Mouse (Mus musculus) regulatory T cell (primary cell): ENCODE measurements around the gene Fam53b.

ENCODE experiments used
- in situ Hi-C: fragments of 300-600 bp; cut with MboI, MseI; formaldehyde crosslinking; loops from one replicate; pipeline ENCODE4 v1.15.1; 2025; ENCODE audit warnings: high pct_unique_total_duplicates

Gene Fam53b

DNA sequence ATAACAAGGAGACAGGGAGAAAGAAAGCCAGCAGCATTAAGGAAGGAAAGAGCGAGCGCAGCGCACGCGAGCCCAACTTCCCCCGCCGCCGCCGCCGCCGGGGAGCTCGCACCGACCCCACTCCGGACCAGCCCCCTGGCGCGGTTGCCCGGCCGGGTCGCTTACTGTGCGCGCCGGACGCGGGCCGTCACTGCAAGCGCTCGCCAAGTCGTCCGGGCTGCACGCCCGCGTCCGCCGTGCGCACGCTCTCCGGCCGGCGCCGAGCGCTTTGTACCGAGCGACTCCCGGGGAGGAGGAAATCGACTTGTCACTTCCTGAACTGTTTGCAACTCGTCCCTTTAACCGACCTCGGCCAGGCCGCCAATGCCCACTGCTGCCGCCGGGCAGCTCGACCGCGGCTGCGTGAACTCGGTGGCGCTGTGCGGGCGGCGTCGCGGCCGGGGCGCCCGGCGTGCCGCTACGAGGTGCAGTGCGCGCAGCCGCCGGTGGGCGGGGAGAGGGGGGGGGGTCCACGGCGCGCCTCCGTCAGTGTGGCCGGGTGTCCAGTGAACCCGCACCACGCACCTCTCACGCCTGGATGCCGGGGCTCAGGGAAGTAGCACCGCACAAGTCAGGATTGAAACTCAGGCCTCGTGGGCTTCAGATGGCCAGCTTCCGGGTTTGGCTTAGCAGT is at the start of gene Fam53b:
Gene Fam53b, minus strand, starts transcription at position 471 of the 673 bp plus-strand sequence.
- in situ Hi-C loops, result no loop called here

DNA sequence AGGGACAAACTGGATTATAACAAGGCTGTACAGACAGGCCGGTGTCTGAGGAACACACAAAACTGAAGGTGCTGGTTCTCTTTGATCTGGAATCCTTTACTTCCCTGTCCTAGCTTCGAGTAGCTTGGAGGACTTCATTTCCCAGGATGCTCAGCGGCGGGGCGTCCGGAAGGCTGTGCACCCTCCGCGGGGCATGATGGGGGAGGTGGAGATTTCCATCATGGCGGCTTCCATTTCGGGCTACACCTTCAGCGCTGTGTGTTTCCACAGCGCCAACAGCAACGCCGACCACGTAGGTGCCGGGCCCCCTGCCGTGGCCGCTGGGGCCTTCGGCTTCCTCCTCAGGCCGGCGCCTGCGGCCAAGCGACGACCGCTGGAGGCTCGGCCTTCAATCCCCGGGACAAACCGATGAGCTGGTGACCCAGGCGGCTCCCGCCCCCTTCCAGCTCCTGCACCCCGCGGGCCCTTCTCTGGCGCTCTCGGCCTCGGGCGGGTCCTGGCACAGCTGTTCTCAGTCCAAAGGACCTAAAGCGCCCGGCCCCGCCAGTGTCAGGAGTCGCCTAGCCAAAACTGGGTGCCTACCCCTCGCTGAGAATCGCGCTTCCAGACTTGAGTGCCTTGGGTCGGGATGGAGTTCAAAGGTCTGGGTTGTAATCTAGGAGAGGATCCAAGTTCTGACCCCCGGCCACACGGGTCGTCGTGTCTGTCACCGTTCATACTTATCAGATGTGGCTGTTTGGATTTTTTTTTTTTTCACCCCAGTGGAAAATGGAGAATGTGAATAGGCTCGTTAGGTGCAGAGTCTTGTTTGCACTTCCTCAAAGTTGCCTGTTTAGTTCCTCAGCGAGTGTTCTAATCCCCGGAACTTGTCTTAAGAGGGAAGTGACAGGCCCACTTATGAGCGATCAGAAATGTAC is 45.6 kb upstream of the Fam53b start, which contains the start of gene Abraxas2:
Gene Abraxas2, plus strand, starts transcription at position 184 of the 917 bp plus-strand sequence.
- in situ Hi-C loops, result loop anchor here (5.0 kb wide), 1 partner anchor 42 kb away; no protein-coding TSS in a partner anchor

DNA sequence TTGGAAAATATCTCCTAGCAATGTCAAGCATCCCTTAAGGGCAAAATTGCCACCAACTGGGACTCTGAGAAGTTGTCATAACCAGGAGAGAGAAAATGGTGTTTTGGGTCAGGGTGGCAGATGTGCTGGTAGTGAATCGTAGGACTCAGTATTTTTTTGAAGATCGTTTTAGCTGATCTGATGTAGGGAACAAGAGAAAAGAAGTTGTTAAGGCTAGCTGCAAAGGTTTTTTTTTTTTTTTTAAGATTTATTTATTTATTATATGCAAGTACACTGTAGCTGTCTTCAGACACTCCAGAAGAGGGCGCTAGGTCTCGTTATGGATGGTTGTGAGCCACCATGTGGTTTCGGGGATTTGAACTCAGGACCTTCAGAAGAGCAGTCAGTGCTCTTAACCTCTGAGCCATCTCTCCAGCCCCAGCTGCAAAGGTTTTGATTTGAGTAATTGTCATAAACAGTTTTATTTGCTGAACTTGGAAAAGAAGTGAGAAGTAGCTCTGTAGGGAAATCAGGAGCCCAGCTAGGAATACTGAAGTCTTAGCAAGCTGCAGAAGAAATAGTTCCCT is 44.4 kb upstream of the Fam53b start:
- in situ Hi-C loops, result loop anchor here (5.0 kb wide), 1 partner anchor 41 kb away; no protein-coding TSS in a partner anchor

DNA sequence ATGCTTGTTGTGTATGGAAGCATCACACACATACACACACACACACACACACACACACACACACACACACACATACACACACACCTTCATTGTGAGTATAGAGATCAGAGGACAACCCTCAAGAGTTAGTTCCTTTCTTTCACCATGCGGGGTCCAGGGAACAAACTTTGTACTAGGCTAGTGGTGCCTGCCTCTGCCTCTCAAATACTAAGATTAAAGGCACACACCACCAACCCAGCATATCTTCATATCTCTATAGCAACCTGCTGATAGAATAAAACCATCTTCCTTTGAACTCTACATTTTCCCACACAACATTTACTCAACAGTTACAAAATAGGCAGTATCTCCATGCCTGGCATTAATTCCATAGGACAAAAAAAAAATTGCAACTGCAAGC is 42.4 kb upstream of the Fam53b start:
- in situ Hi-C loops, result loop anchor here (5.0 kb wide), 1 partner anchor 39 kb away; no protein-coding TSS in a partner anchor

DNA sequence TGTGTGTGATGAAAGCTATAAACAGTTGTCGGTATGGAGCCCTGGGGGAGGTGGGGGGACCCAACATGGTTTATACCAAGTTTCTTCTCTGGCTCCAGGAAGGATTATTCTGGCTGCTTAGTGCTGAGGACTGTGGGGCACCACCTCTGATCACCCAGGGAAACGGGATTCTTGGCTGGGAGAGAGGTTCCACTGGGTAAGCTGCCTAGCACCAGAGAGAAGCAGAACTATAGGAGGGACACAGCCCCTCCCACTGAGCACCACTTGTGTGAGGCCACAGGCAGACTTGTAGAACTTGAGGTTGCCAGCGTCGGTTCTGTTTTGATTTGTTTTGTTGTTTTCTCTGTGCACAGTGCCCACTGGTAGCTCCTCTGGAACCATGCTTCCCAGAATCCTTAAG is 40.3 kb upstream of the Fam53b start:
- in situ Hi-C loops, result no loop called here

DNA sequence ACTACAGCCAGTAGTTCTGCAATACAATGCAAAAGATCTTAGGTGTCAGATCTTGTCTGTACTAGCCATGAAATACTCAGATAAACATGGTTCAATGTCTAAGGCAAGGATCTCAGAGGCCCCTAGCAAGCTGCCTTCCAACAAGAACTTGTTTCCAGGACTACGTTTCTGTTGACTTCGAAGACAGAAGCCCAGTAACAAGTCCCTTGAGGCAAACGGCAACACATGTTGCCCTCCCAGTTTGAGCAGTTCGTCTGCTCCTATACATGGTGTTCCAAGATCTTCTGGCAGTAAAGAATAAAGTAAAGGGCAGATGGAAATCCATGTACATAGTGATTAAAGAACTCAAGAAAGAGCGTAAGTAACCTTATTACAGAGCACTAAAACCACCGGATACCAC is 39.7 kb upstream of the Fam53b start:
- in situ Hi-C loops, result no loop called here

DNA sequence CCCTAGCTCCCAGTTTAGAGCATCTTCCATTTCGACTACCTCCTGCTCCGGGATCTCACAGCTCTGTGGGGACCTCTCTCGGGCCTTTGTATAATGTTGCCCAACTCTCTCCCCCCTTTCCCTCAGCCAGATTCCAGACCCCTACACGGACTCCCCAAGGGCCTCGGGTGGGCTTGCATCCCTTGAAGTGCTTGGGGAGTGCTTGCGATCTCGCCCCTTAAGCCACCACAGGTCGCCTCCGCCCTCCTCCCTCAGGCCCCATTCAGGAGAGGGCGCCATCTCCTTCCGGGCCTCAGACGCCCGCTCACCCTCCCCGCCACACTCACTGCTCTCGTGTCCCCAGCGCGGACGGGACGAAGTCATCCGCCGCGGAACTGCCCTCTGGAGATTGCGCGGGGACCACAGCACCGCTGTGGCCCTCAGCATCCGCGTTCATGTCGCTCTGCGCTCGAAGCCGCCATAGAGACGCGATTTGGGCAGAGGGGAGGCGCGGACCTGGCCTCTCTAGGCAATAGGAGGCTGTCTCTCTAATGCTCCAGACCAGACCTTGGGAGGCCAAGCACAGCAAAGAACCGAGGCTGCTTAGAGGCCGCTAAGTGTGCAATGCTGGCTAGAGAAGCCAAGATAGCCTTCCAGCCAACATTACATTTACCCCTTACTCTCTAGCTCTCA is 38.6 kb upstream of the Fam53b start, which contains the start of gene Eef1akmt2:
Gene Eef1akmt2, minus strand, starts transcription at position 501 of the 672 bp plus-strand sequence.
- in situ Hi-C loops, result no loop called here

DNA sequence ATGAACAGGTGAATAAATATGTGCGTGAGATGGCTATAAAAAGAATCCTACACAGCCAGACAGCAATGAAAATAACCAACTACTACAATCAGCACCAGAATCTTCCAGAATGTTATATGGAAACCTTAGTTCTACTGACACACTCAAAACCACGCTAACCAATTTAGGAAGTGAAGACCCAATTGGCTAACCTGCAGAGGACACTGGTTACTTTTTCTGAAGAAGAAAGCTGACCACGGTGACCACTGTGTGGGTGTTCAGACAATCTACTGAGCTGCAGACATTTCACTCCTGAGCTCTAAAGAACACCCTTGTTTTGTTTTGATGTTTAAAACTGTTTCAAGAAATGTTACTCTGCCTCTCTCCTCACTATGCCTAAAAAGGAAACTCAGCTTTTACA is 29.5 kb upstream of the Fam53b start:
- in situ Hi-C loops, result no loop called here

DNA sequence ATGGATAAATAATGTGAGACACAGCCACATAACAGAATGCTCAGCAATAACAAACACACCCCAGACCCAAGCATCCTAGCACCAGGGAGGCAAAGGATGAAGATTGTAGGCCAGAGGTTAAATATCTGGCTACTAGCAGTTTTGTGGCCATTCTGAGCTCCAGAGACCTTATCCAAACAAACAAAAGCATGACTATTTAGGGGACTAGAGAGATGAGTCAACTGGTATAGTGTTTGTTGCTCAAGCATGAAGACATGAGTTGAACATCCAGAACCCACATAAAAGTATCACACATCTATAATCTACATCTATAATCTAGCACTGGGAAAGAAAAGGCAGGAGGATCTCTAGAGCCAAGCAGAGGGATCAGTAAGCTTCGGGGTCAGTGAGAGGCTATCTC is 28.8 kb upstream of the Fam53b start:
- in situ Hi-C loops, result no loop called here

DNA sequence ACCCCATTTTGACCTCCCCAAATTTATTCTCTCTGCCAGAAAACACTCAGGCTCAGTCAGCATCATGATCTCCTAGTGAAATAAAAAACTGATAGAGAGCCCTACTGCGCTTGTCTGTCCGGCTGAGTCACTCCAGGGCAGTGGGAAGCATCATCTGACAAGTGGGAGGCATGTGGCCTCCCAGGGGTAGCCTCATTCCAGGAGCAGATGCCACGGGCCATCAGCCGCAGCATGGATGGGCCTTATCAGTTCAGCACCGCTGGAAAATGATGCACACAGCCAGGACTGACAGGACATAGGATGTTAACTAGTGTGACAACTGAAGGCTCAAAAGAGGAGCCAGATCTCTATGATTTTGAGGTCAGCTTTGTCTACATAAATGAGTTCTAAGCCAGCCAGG is 27.6 kb upstream of the Fam53b start:
- in situ Hi-C loops, result no loop called here

DNA sequence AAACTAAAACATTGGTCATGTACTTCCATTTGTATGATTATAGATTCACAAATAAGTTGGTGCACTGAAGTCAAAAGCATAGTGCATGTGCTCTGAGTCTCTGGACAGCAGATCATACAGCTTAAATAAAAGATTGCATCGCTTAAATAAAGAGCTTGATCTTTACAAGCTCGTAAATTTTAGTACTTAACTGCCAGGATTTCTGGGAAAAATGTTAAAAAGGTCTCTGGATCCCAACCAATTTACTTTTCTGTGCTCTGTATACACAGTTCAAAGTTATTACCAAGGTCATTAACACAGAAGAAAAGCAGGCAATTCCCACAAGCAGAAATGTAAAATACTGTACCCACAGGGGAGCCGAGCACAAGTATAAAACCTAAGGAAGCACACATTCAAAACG is 17.3 kb upstream of the Fam53b start:
- in situ Hi-C loops, result no loop called here

DNA sequence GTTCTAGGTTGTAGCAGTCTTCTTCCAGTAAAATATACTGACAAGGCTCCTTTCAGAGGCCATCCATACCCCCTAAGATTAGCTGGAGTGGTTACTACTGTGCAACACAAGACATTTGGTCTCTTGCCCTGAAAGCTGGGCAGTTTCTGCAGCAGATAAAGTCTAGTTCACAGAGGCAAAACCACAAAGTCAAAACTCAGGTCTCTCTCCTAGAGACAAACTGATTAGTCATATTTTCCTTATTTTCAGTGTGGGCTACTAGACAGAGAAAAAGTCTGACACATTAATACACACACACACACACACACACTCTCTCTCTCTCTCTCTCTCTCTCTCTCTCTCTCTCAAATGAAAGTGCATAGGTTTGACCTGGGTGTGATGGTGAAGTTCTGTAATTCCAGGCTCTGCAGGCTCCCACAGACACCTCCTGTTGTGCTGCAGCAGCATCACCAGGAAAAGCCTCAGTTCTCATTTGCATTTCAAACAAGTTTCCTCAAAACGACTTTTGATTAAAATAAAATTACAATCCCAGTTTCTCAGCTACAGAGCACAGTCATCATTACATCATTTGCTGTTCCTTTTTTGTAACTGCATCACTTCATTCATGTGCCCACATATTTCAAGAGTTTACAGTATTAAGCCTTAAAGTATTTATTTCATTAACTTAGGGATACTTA is 10.8 kb upstream of the Fam53b start:
- in situ Hi-C loops, result no loop called here

DNA sequence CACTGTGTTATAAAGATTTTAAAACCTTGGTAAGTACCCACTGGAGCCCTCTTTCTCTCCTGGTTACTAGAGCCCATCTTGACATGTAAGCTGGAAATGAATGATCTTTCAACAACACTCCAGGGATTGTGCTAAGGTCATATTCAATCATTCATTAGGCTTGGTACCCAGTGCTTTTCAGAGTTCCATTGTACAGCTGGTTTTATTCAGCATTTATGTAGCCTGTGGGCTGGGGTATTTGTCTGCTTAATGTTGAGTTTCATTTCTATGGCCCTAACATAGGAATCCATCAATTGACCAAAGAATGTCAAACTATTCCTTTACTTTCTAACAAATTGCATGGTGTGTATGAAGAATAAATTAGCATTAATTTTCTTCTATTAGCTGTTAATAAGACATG is 10.1 kb upstream of the Fam53b start:
- in situ Hi-C loops, result no loop called here

DNA sequence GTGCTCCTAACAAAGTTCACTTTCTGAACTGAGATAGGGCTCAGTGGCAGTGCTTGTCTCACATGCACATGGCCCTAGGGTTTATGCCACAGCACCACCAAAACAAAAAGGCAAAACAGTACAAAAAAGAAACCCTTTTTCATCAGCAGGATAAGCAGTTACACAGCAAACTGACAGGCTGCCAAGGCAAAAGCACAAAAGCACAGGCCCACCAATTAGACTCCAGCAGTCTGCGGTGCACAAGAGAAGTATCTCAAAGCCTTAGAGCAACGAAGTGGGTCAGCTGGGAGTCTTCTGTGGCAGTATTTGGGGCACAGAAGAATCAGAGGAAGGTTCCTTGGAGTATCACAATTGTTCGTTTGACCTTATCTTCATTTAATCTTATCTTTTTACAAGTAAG is 7.0 kb upstream of the Fam53b start:
- in situ Hi-C loops, result no loop called here

DNA sequence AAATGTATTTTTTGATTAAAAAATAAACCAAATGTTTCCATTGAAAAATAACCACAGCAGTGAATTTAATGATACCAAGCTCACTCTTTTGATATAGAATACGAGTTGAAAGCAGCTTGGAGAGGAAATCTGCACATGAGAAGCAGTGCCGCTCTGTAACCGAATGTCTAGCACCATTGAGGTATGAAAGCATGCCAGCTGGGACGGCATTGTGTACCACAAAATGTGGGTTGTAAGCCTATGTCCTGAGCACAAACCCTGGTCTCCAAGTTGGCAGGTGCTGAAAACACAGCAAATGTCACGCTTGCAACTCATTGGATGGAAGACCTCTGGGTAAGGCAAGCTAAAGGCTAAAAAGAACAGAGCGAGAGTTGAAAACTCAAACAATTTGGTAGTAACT is 3.4 kb upstream of the Fam53b start:
- in situ Hi-C loops, result loop anchor here (5.0 kb wide), 3 partner anchors 40 to 165 kb away; partner anchors contain the start of gene Abraxas2

DNA sequence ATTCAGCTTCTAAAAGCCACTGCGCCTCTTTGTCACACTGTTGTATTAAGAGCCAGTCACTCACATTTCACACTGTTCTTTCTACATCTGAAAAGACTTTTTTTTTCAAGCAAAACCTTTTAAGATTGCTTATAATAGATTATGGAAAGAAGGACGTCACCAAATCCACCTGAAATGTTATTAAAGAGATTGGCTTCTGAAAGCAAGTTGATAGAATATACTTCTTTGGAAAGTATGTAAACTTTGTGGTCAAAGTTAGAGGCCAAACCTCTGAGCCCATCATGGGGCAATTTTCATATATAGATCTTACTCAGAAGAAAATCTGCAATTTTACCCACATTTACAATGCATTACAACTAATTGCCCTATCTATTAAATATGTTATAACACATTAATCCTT is 2.8 kb upstream of the Fam53b start:
- in situ Hi-C loops, result loop anchor here (5.0 kb wide), 3 partner anchors 41 to 164 kb away; partner anchors contain the start of gene Abraxas2

DNA sequence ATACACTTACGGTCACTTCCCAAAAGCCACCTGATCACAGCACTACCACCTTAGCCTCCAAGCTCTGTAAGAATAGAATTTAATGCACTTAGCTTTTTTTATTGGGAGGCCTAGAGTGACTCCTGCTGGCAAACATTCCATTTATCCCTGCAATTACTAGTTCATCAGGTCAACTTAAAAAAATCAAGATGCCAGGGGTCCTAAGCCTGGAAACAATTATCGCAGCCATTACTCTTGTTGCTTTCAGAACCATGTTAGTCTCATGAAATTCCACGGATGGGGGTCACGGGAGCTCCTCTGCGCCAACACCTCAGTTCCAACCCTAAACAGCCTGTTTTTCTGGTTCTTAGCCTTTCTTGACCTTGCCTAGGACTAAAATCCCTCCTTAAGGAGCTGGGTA is 1.4 kb upstream of the Fam53b start:
- in situ Hi-C loops, result loop anchor here (5.0 kb wide), 3 partner anchors 42 to 163 kb away; partner anchors contain the start of gene Abraxas2

DNA sequence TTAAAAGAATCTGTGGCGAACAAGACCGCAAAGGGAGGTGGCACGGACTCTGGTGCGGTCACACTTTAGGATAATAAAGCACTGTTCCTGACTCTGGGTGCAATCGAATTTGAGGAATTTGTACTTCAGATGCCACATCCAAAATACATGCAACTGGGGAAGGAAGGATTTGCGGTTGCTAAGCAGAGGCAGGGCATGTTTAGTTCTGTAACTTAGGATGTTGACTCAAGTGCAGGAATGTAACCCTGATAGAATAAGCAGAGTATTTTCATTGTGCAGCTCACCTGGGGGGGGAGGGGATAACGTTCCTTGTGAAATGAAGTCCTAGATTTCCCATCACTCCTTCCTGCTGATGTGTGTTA is 384 bp upstream of the Fam53b start:
- in situ Hi-C loops, result no loop called here

DNA sequence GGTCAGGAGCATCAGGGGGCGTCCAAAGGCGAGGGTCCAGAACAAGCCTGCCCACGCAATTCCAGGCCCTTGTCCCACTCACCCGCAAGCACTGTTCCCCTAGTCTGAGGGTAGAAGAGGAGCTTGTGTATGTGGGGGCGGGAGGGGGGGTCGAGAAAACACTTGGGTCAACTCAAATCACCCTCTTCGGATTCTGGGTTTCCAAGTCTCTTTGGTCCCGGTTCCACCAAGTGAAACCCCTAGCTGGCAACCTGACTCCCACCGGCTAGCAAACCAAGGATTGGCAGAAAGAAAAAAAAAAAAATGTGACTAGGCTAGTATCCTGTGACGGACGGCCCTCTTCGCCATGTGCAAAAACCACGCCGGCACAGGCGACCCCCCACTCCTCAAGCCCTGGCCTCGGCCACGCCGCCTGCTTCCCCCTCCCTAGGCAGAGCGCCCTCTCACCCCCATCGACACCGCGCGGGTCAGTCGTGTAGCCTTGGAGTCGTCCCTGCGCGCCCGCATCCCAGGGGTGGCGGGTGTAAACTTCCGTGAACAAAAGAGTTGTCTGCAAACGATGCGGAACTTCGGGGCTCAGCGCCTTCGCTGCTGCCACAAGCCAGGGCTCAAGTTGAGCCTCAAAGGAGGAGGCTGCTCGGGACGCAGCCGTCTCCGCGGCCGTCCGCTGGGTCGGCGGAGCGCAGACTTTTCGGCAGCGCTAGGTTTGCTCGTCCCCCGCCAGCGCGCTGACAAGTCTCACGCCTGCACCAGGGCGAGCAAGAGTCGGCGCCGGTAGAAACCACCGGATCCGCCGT is 869 bp downstream of the Fam53b start:
- in situ Hi-C loops, result no loop called here
